Mouse (Mus musculus) adrenal gland, postnatal 4 days (tissue): ENCODE results near the gene Tarm1. TPM values are rescaled to one million over a fixed set of nuclear protein-coding genes. Genes with fewer than 3 reads are reported as not detected.

Experiments used
- DNase-seq, 2 experiments: peaks; one replicate each; pipeline ENCODE4 v3.0.0; 2021 to 2022; ENCODE audit warnings: low spot score in 2 of 2, mixed read lengths in 2 of 2
- long read RNA-seq, 2 experiments: library from polyadenylated mRNA; stranded (forward); transcript quantifications; one replicate each; pipeline ENCODE4 v2.0.0; 2021
- total RNA-seq, 2 experiments: library from RNA; stranded (reverse); gene quantifications; 2 replicates each; pipeline ENCODE4 v1.2.3; 2021

The Tarm1 gene
- total RNA-seq, result 1 to 10 TPM in 1 of 2 experiments, not detected in 1; 1.0 TPM
- long read RNA-seq, experiment 1, partial matches to known transcripts, result 0 of 1 reads
- long read RNA-seq, experiment 1, other reads (novel, unspliced or antisense), result 1 of 1 reads
- long read RNA-seq, experiment 2, result 0 reads

- no peak for DNase-seq
Measured at GRCm38 (mm10) chr7:3502439-3502838, at the start of gene Tarm1. TSS of gene Tarm1 (minus strand) at chr7:3502624.

- DNase-seq, result no peak
Measured at GRCm38 (mm10) chr7:3505913-3506312, 3.5 kb upstream of the Tarm1 start.

GRCm38 (mm10) chr7:3500406-3500805 lies 2.0 kb downstream of the Tarm1 start:
- no peak for DNase-seq

- DNase-seq, result no peak
Measured at GRCm38 (mm10) chr7:3481948-3482608, 20.3 kb downstream of the Tarm1 start.

DNA sequence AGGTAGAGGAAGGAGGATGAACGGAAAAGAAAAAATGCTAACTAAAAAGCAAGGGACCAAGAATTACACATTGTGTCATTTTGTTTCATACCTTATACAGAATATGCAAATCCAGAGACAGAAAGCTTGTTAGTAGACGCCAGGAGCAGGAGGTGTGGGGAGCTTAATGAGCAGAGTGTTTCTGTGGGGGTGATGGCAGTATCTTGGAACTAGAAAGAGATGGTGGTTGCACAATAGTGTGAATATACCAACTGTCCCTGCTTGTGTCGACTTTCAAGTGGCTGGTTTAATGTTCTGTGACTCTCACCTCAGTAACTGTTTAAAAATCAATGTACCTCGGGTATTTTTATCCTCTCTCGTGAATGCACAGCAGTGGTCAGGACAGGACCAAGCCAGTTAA lies 25.7 kb downstream of the Tarm1 start:
- DNase-seq, result no peak

DNA sequence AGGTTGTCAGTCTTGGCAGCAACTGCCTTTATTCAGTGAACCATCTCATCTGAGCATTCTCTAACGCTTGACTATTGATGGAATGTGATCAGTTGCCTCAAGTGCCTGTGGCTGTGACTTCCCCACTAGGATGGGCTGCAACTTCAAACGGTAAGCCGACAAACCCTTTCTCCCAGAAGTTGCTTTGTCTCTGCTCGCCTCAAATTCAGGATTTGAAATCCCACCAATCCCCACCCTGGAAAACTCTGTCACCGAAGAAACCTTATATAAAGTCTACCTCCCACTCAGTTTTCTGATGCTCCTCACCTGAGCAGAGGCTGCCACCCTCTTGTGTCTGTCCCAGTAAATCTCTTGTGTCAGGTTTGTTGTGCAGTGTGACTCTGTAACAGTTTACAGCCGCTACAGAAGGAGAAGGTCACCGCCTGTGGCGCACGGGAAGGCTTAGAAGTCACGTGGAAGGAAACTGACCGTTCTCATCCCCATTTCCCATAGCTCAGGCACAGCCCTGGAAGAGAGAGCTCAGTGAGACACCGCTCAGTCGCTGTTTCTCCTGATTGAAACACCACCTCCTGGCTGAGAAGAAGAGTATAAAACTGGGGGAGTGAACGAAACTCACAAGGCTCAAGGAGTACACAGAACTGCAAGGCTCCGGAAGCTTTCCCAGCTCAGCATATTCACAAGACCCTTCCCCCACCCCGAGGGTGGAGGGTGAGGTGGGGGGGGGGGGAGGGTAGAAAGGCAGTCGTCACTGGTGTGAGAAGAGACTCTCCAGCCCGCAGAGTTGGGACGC lies 27.9 kb downstream of the Tarm1 start:
- no peak for DNase-seq

DNA sequence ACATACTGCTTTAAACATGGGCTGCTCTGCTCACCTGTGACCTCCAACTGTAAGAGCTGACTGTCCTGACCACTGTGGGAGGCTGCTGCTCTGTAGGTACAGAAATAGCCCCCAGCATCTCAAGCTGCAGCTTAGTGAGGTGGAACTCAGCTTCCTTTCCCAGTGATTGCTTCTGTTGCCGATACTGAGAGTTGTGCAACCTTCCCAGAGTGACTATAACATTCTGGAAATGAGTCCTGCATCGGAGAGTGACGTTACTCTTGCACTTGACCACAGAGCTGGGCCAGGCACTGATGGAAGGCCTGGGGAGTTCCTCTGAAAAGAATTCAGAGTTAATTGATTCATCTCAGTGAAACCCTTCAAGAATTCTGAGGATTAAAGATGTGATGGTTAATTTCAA lies 29.6 kb downstream of the Tarm1 start:
- no peak for DNase-seq

DNA sequence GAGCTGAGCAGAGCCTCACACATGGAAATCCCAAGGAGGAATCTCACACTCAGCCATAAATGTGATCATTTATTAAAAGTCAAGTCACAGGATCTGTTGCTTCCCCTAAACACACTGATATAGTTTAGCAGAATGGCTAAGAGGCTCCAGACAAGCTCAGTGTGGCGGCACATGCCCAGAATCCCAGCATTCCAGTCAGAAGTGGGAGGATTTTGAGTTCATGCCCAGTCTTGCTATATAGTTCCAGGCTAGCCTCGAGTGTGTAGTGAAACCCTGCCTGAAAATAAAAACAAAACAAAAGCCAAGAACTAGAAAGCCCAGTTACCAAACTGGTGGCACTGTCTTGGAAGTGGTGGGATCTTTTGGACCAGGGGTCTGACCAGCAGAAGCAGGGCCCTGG lies 33.8 kb downstream of the Tarm1 start:
- no peak for DNase-seq

- DNase-seq, result no peak
Measured at GRCm38 (mm10) chr7:3463306-3463705, 39.1 kb downstream of the Tarm1 start.

DNA sequence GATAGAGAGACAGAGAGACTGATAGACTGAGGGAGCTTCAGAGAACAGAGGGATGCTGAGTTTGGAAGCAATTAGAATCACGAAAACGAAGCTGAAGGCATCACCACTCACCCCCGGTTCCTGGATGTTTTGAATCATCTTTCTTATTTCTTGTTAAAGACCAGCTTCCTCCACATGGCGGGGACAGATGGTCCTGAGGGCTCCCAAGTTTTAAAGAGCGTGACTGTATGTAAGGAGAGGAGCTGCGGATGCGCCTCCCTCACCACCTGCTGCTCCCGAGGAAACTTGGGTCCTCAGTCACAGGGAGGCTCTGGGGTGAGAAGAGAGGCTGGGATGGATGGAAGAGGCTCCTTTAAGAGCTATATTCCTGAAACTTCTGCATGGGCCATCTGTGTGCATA lies 42.2 kb downstream of the Tarm1 start:
- no peak for DNase-seq

DNA sequence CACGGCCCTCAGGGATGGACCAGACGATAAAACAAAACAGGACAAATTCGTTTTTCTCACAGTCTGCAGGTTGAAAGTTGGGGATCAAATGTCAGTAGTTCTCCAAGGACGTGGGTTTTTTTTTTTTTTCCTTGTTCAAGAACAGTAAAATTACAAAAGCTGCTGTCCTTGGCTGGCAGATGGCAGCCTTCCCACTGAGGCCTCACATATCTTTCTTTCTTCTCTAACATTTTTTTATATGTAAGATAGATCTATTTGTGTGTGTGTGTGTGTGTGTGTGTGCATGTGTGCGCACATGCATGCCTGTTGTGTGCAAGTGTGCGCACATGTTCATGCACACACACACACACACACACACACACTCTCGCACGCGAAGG lies 44.6 kb downstream of the Tarm1 start:
- no peak for DNase-seq

- DNase-seq, result no peak
Measured at GRCm38 (mm10) chr7:3457111-3457840, 45.1 kb downstream of the Tarm1 start.

DNA sequence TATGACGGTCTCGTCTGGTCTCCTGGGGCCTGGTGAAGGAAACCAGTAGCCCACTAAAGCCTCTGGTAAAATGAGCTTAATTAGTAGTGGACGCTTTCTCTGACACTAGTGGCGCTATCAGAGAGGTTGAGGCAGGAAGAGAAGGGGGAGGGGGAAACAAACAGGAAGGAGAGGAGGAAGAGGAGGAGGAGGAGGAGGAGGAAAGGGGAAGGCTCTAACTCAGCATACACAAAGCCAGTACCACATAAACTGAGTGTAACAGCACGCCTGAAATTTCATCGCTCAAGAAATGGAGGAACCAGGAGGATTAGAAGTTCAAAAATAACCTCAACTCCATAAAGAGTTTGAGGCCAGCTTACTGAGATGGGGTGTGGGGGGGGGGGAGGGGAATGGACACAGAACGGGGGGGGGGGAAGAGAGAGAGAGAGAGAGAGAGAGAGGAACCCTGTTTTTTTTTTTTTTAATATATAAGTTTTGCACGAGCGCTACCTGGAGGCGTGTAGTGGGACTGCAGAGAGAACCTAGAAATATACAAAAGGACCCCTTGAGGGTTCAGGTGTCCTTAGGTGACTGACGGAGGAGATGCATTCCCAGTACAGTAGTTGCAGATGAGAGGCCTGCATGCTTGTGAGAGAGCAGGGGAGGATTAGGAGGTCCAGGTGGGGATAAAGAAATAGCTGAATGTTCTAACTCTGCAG lies 48.8 kb downstream of the Tarm1 start:
- DNase-seq, result no peak

DNA sequence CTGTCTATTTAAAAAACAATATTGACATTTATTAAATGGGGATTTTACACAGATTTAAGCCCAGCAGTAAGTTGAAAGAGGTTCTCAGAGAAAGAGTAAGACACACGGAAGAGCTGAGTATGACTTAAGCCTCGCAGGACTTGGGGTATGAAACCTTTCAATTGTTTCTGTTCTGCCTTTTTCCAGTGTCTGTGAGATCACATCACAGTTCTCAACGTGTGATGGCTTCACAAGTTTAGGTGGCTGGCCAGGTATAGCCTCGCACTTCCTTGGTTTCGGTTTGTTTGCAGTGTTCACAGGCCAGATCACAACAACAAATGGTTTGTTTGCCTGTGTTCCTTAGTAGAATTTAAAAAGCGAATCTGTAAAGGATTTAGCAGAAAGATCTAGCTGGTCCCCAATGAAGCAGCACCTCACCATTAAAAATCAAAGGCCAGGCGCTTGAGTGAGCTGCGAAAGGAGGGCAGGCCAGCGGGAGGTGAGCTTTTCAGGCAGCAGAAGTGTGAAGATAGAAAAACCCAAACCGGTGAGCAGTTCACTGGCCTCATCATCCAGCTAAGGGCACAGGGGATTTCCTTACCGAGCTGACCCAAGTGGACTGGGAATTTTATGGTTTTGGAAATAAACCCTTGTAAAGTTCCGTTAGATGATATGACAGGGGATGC lies 49.5 kb downstream of the Tarm1 start:
- DNase-seq, result no peak

GRCm38 (mm10) chr7:3451161-3451560 lies 51.3 kb downstream of the Tarm1 start:
- DNase-seq, result no peak

GRCm38 (mm10) chr7:3450671-3451070 lies 51.8 kb downstream of the Tarm1 start:
- no peak for DNase-seq

DNA sequence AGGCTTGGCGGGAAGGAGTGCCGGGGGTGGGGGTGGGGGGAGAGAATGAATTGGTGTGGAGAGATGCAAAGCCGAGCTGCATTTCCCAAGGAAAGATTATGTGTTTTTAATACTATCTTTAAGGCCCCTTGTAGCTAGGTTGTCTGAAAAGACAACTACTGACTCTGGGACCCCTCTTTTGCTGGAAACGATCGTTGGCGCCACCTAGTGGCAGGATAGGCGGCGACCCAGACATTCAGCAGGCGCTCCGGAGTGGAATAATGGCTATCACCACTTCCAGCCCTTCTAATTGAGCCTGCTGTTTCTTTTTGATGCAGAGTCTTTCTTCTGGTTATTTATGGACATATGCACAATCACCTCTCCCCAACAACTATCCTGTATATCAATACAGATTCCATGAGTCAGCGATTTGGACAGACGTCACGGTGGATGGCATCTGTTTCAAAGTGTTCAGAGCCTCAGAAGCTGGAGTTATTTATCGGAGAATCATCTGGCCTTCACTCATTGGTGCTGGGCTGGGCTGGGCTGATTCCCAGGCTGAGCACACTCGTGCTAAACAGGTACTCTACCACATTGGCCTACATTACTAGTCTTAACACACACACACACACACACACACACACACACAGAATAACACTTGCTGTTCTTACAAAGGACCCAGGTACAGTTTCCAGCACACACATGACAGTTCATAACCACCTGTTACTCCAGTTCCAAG lies 53.5 kb downstream of the Tarm1 start:
- DNase-seq, result peak; percentile 36 to 59

- no peak for DNase-seq
Measured at GRCm38 (mm10) chr7:3447026-3447425, 55.4 kb downstream of the Tarm1 start.

- DNase-seq, result no peak
Measured at GRCm38 (mm10) chr7:3446584-3446983, 55.8 kb downstream of the Tarm1 start.

DNA sequence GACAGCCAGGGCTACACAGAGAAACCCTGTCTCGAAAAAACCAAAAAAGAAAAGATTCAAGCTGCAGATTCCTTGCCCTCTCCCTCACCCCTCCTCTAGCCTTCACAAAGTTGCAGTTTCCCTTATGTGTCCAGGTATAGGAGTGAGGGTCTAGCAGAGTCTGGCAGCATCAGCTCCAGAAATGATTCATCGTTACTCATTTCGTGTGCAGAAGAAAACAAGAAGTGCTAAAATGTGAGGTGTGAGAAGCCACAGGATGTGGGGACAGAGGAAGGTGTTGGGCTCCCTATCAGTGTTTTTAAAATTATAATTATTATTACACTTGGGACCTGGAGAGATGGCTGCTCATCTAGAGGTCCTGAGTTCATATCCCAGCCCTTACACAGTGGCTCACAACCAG lies 57.7 kb downstream of the Tarm1 start:
- DNase-seq, result no peak
